Mouse (Mus musculus): ENCODE measurements around the gene Prelid3b. TPM values are rescaled to one million over a fixed set of nuclear protein-coding genes. Genes with fewer than 3 reads are reported as not detected.

The Prelid3b gene
- polyA plus RNA-seq, 1 experiment: 46.1 TPM

- Histone ChIP-seq H3K4me1 (ENCODE audit: control insufficient read depth, insufficient read depth, low read length) (peaks cover 6% of the 10 kb centered on the region; the same call in 1 of the 2 replicates), H3K27ac (ENCODE audit: control insufficient read depth, insufficient read depth, low read depth, low read length, poor library complexity) (peak overlapping the region; percentile 37; the same call in 1 of the 2 replicates), H3K4me3 (replicated peaks; ENCODE audit: control insufficient read depth, low read depth, low read length) (no peak overlapping the region)
- TF ChIP-seq CTCF (IDR thresholded peaks at IDR 0.05; ENCODE audit: control insufficient read depth, insufficient read depth, low read length): no peak
- no peak for TF ChIP-seq POLR2A (IDR thresholded peaks at IDR 0.05; ENCODE audit: borderline replicate concordance, control insufficient read depth, low read depth, low read length)
- 76% methylated on average over 9 of the region's 9 CpGs for WGBS
These were observed 32.9 kb downstream of the Prelid3b start for GRCm38 (mm10) chr2:174439961-174440360.

DNA sequence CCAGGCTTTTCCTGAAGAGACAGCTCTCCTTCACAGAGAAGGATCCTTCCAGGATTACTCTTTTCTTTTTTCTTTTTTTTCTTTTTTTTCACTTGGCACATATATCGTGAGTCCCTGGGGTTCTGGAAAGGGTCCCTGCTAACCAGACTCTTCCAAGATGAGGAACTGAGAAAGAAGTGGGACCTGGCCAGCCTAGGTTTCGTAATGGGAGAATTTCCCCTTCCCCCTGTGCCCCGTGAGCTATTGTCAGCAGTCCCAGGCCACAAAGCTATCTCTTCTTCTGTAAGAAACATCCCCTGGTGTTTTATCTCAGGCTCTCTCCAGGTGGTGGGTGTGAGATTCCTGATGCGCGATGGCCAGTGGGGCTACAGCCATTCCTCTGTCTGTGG, 33.4 kb downstream of the Prelid3b start:
- H3K27ac ChIP-seq (ENCODE audit: control insufficient read depth, insufficient read depth, low read depth, low read length, poor library complexity): peak overlapping the region; percentile 37; the same call in 1 of the 2 replicates
- 9% methylated on average over 5 of the region's 5 CpGs for WGBS
- H3K4me1 ChIP-seq (ENCODE audit: control insufficient read depth, insufficient read depth, low read length): peaks cover 8% of the 10 kb centered on the region; the same call in 1 of the 2 replicates
- H3K4me3 ChIP-seq (replicated peaks; ENCODE audit: control insufficient read depth, low read depth, low read length): no peak overlapping the region
- TF ChIP-seq POLR2A (IDR thresholded peaks at IDR 0.05; ENCODE audit: borderline replicate concordance, control insufficient read depth, low read depth, low read length): no peak
- no peak for TF ChIP-seq CTCF (IDR thresholded peaks at IDR 0.05; ENCODE audit: control insufficient read depth, insufficient read depth, low read length)

- peaks cover 8% of the 10 kb centered on the region; the same call in 1 of the 2 replicates for H3K4me1 ChIP-seq (ENCODE audit: control insufficient read depth, insufficient read depth, low read length)
- TF ChIP-seq POLR2A (IDR thresholded peaks at IDR 0.05; ENCODE audit: borderline replicate concordance, control insufficient read depth, low read depth, low read length) (peak; percentile 85; the same call in 1 of the 2 replicates), CTCF (IDR thresholded peaks at IDR 0.05; ENCODE audit: control insufficient read depth, insufficient read depth, low read length) (no peak)
These were observed 34.0 kb downstream of the Prelid3b start, which contains the start of gene Ctsz for GRCm38 (mm10) chr2:174438737-174439449. Ctsz (minus strand) TSS chr2:174439039.

DNA sequence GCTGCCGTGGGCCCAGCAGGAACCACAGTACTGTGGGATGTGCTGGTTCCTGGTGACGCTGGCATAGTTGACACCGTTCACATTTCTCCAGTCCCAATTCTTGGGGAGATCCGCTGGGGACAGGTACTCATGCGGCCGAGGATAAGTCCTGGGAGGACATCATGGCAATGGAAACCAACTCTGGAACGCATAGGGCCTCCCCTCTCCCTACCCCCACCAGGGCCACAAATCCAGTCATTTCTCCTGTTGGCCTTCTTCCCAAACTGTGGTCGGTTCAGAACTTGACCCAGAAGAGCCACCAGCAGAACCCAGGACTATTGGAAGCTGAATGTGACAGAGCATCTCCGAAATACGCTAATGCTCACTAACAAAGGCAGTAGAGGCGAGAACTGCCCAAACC, 34.7 kb downstream of the Prelid3b start:
- WGBS: 56% methylated on average over 11 of the region's 11 CpGs
- TF ChIP-seq POLR2A (IDR thresholded peaks at IDR 0.05; ENCODE audit: borderline replicate concordance, control insufficient read depth, low read depth, low read length): no peak
- no peak for TF ChIP-seq CTCF (IDR thresholded peaks at IDR 0.05; ENCODE audit: control insufficient read depth, insufficient read depth, low read length)
- H3K4me1 ChIP-seq (ENCODE audit: control insufficient read depth, insufficient read depth, low read length): peaks cover 6% of the 10 kb centered on the region; the same call in 1 of the 2 replicates
- peak overlapping the region; percentile 80 for H3K4me3 ChIP-seq (replicated peaks; ENCODE audit: control insufficient read depth, low read depth, low read length)
- H3K27ac ChIP-seq (ENCODE audit: control insufficient read depth, insufficient read depth, low read depth, low read length, poor library complexity): peak overlapping the region; percentile 80

More at GRCm38 (mm10) chr2:174438737-174439449, 34.0 kb downstream of the Prelid3b start, which contains the start of gene Ctsz:
- Histone ChIP-seq H3K27ac (ENCODE audit: control insufficient read depth, insufficient read depth, low read depth, low read length, poor library complexity) (peak within 1 kb of the TSS; percentile 80), H3K4me3 (replicated peaks; ENCODE audit: control insufficient read depth, low read depth, low read length) (peak within 1 kb of the TSS; percentile 80)
- WGBS: 2% methylated on average over 38 of the region's 38 CpGs

- Histone ChIP-seq H3K27ac (ENCODE audit: control insufficient read depth, insufficient read depth, low read depth, low read length, poor library complexity) (peak overlapping the region; percentile 80), H3K4me1 (ENCODE audit: control insufficient read depth, insufficient read depth, low read length) (peaks cover 6% of the 10 kb centered on the region; the same call in 1 of the 2 replicates), H3K4me3 (replicated peaks; ENCODE audit: control insufficient read depth, low read depth, low read length) (peak overlapping the region; percentile 80)
- TF ChIP-seq CTCF (IDR thresholded peaks at IDR 0.05; ENCODE audit: control insufficient read depth, insufficient read depth, low read length) (no peak), POLR2A (IDR thresholded peaks at IDR 0.05; ENCODE audit: borderline replicate concordance, control insufficient read depth, low read depth, low read length) (no peak)
- 21% methylated on average over 4 of the region's 4 CpGs for WGBS
These were observed 35.2 kb downstream of the Prelid3b start for GRCm38 (mm10) chr2:174437697-174437982.

- H3K4me1 ChIP-seq (ENCODE audit: control insufficient read depth, insufficient read depth, low read length): peaks cover 6% of the 10 kb centered on the region; the same call in 1 of the 2 replicates
- H3K27ac ChIP-seq (ENCODE audit: control insufficient read depth, insufficient read depth, low read depth, low read length, poor library complexity): peak overlapping the region; percentile 80
- H3K4me3 ChIP-seq (replicated peaks; ENCODE audit: control insufficient read depth, low read depth, low read length): peak overlapping the region; percentile 48
- TF ChIP-seq CTCF (IDR thresholded peaks at IDR 0.05; ENCODE audit: control insufficient read depth, insufficient read depth, low read length) (no peak), POLR2A (IDR thresholded peaks at IDR 0.05; ENCODE audit: borderline replicate concordance, control insufficient read depth, low read depth, low read length) (no peak)
- 60% methylated on average over 7 of the region's 7 CpGs for WGBS
These were observed 35.8 kb downstream of the Prelid3b start for GRCm38 (mm10) chr2:174436916-174437696.

DNA sequence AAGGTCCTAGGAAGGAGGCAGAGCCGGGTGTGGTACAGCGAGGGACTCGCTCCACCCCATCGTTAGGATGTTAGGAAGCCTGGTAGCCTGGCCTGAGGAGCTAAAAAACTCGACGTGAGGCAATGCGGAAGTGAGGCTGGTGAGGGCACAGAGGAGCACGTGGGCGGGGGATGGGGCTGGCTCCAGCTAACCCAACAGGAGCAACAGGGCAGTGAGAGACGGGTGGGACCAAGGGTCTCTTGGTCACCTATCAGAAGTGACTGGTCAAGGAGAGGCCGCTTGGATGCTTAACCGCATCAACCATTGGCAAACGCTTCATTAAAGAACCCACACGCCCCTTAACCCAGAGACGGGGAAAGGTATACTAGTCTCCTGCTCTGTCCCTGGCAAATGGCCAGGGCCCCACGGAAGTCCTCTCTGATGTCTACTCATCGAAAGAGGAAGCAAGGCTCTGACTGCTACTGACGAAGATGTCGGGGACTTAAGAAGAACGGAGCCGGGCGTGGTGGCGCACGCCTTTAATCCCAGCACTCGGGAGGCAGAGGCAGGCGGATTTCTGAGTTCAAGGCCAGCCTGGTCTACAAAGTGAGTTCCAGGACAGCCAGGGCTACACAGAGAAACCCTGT, 36.7 kb downstream of the Prelid3b start:
- 46% methylated on average over 26 of the region's 26 CpGs for WGBS
- peaks cover 6% of the 10 kb centered on the region; the same call in 1 of the 2 replicates for H3K4me1 ChIP-seq (ENCODE audit: control insufficient read depth, insufficient read depth, low read length)
- TF ChIP-seq POLR2A (IDR thresholded peaks at IDR 0.05; ENCODE audit: borderline replicate concordance, control insufficient read depth, low read depth, low read length) (no peak), CTCF (IDR thresholded peaks at IDR 0.05; ENCODE audit: control insufficient read depth, insufficient read depth, low read length) (no peak)
- peak overlapping the region; percentile 80 for H3K27ac ChIP-seq (ENCODE audit: control insufficient read depth, insufficient read depth, low read depth, low read length, poor library complexity)
- H3K4me3 ChIP-seq (replicated peaks; ENCODE audit: control insufficient read depth, low read depth, low read length): no peak overlapping the region

DNA sequence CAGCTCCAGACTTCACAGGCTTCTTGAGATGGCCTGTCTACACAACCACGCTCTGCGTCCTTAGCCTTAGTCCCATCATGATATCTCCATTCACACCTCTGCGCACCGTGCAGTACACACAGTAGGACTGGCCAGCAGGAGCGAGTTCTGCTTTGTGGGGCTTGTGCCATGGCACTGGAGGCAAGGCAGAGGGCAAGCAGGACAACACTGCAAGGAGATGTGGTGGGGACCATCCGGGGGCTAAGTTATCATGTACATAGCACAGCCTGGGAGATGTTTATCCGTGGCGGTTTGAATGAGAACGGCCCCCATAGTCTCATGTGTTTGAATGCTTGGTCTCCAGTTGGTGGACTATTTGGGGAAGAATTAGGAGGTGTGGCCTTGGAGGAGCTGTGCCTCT, 37.9 kb downstream of the Prelid3b start:
- TF ChIP-seq POLR2A (IDR thresholded peaks at IDR 0.05; ENCODE audit: borderline replicate concordance, control insufficient read depth, low read depth, low read length) (no peak), CTCF (IDR thresholded peaks at IDR 0.05; ENCODE audit: control insufficient read depth, insufficient read depth, low read length) (no peak)
- 90% methylated on average over 9 of the region's 9 CpGs for WGBS
- Histone ChIP-seq H3K4me3 (replicated peaks; ENCODE audit: control insufficient read depth, low read depth, low read length) (no peak overlapping the region), H3K4me1 (ENCODE audit: control insufficient read depth, insufficient read depth, low read length) (peaks cover 4% of the 10 kb centered on the region; the same call in 1 of the 2 replicates), H3K27ac (ENCODE audit: control insufficient read depth, insufficient read depth, low read depth, low read length, poor library complexity) (no peak overlapping the region)
